Mouse (Mus musculus): ENCODE measurements around the gene Dnah6. TPM values are rescaled to one million over a fixed set of nuclear protein-coding genes. Genes with fewer than 3 reads are reported as not detected.

Dnah6 gene
- total and polyA plus RNA-seq, 2 experiments: not detected

DNA sequence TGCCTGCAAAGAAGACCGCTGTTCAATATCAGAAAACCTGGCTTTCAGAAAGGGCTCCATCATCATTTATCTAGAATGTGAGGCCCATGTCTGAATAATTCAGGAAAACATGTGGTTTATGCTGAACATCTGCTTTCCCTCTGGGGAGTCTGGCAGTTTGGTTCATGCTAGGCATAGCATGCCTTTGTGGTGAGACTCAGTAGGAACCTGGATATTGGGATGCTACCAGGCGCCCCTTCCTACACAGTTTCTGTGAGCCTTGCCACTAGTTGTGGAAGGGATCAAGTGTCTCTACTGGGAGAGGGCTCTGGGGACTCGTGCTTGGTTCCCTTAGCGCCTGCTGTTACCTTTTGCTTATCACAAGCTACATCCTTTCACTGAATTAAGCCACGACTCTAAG is 37.2 kb downstream of the Dnah6 start:
- TF ChIP-seq CTCF (IDR thresholded peaks at IDR 0.05; ENCODE audit: low read depth, low read length) (no peak), POLR2A (IDR thresholded peaks at IDR 0.05; ENCODE audit: extremely low read depth, insufficient read depth, low read length) (no peak)
- Histone ChIP-seq H3K79me2 (ENCODE audit: control insufficient read depth, insufficient read depth, low read length) (no peaks in the 10 kb centered on the region), H3K27me3 (ENCODE audit: control insufficient read depth, insufficient read depth, low read length) (no peaks in the 10 kb centered on the region), H3K27ac (replicated peaks; ENCODE audit: insufficient read depth, low read depth, low read length) (no peak overlapping the region), H3K9ac (ENCODE audit: low read depth, low read length) (no peak overlapping the region), H3K4me1 (ENCODE audit: control insufficient read depth, insufficient read depth, low read length) (no peaks in the 10 kb centered on the region), H3K36me3 (ENCODE audit: control insufficient read depth, insufficient read depth, low read length) (no peaks in the 10 kb centered on the region), H3K4me3 (ENCODE audit: insufficient read depth, low read depth, low read length) (no peak overlapping the region)
- DNase-seq (ENCODE audit: extremely low read depth, low read depth, low spot score): no peak
- WGBS: 84% methylated on average over 5 of the region's 5 CpGs

DNA sequence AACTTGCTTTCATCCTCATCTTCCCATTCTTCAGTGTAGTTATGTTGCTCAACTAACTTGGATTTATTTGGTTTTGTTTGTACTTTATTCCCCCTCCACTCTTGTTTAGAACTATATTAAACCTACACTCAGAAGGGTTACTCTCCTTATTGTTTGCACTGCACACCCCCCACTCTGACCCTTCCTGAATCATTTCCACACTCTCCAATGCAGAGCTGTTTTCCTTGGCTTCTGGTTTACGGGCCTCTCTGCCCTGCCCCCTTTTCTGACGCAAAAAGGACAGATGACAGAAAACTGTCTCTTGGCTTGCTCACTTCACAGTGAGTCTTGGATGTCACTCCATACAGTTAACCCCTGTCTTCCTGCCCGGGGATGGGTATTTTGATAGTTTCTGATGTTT is 38.5 kb downstream of the Dnah6 start:
- TF ChIP-seq CTCF (IDR thresholded peaks at IDR 0.05; ENCODE audit: low read depth, low read length) (no peak), POLR2A (IDR thresholded peaks at IDR 0.05; ENCODE audit: extremely low read depth, insufficient read depth, low read length) (no peak)

DNA sequence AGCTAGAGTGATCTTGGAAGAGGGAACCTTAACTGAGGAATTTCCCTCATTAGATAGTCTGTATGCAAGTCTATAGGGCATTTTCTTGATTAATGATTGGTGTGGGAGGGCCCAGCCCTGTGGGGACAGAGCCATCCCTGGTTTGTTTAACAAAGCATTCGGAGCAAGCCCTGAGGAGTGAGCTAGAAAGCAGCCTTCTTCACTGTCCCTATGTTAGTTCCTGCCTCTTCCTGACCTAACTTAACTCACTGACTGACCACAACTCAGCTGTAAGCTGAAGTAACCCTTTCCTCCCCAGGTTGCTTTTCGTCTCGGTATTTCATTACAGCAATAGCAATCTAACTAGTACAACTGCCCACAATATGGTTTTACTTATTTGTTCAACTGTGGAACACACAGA is 39.0 kb downstream of the Dnah6 start:
- Histone ChIP-seq H3K36me3 (ENCODE audit: control insufficient read depth, insufficient read depth, low read length) (no peaks in the 10 kb centered on the region), H3K27me3 (ENCODE audit: control insufficient read depth, insufficient read depth, low read length) (no peaks in the 10 kb centered on the region), H3K4me1 (ENCODE audit: control insufficient read depth, insufficient read depth, low read length) (no peaks in the 10 kb centered on the region), H3K27ac (replicated peaks; ENCODE audit: insufficient read depth, low read depth, low read length) (no peak overlapping the region), H3K79me2 (ENCODE audit: control insufficient read depth, insufficient read depth, low read length) (no peaks in the 10 kb centered on the region), H3K4me3 (ENCODE audit: insufficient read depth, low read depth, low read length) (no peak overlapping the region), H3K9ac (ENCODE audit: low read depth, low read length) (no peak overlapping the region)
- 48% methylated on average over 3 of the region's 3 CpGs for WGBS
- TF ChIP-seq CTCF (IDR thresholded peaks at IDR 0.05; ENCODE audit: low read depth, low read length) (no peak), POLR2A (IDR thresholded peaks at IDR 0.05; ENCODE audit: extremely low read depth, insufficient read depth, low read length) (no peak)
- DNase-seq (ENCODE audit: extremely low read depth, low read depth, low spot score): no peak

More for the DNA sequence above, 38.5 kb downstream of the Dnah6 start:
- no peak overlapping the region for H3K27ac ChIP-seq (replicated peaks; ENCODE audit: insufficient read depth, low read depth, low read length)
- WGBS: 59% methylated on average over 3 of the region's 3 CpGs
- no peaks in the 10 kb centered on the region for H3K27me3 ChIP-seq (ENCODE audit: control insufficient read depth, insufficient read depth, low read length)
- no peaks in the 10 kb centered on the region for H3K4me1 ChIP-seq (ENCODE audit: control insufficient read depth, insufficient read depth, low read length)
- no peaks in the 10 kb centered on the region for H3K79me2 ChIP-seq (ENCODE audit: control insufficient read depth, insufficient read depth, low read length)
- H3K36me3 ChIP-seq (ENCODE audit: control insufficient read depth, insufficient read depth, low read length): no peaks in the 10 kb centered on the region
- no peak overlapping the region for H3K9ac ChIP-seq (ENCODE audit: low read depth, low read length)
- no peak for DNase-seq (ENCODE audit: extremely low read depth, low read depth, low spot score)
- H3K4me3 ChIP-seq (ENCODE audit: insufficient read depth, low read depth, low read length): no peak overlapping the region

DNA sequence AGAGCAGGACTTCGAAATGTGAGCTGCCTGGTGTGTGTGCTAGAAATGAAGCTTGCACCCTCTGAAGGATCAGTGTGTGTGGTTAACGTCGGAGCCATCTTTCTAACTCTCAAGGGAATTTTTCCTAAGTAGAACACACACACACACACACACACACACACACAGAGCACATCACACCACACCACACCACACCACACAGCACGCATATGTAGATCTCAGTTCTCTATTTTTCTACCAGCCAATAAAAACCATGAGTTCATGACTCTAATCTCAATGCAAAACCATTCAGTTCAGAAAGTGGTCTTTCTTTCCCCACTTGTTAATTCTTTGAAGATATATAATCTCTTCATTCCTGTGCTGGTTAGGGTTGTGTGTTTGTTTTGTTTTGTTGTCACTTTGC is 39.4 kb downstream of the Dnah6 start:
- no peak for DNase-seq (ENCODE audit: extremely low read depth, low read depth, low spot score)
- no peak overlapping the region for H3K27ac ChIP-seq (replicated peaks; ENCODE audit: insufficient read depth, low read depth, low read length)
- H3K4me3 ChIP-seq (ENCODE audit: insufficient read depth, low read depth, low read length): no peak overlapping the region
- no peaks in the 10 kb centered on the region for H3K36me3 ChIP-seq (ENCODE audit: control insufficient read depth, insufficient read depth, low read length)
- no peaks in the 10 kb centered on the region for H3K27me3 ChIP-seq (ENCODE audit: control insufficient read depth, insufficient read depth, low read length)
- TF ChIP-seq POLR2A (IDR thresholded peaks at IDR 0.05; ENCODE audit: extremely low read depth, insufficient read depth, low read length) (no peak), CTCF (IDR thresholded peaks at IDR 0.05; ENCODE audit: low read depth, low read length) (no peak)
- WGBS: 77% methylated on average over 4 of the region's 4 CpGs
- H3K4me1 ChIP-seq (ENCODE audit: control insufficient read depth, insufficient read depth, low read length): no peaks in the 10 kb centered on the region
- no peak overlapping the region for H3K9ac ChIP-seq (ENCODE audit: low read depth, low read length)
- no peaks in the 10 kb centered on the region for H3K79me2 ChIP-seq (ENCODE audit: control insufficient read depth, insufficient read depth, low read length)

DNA sequence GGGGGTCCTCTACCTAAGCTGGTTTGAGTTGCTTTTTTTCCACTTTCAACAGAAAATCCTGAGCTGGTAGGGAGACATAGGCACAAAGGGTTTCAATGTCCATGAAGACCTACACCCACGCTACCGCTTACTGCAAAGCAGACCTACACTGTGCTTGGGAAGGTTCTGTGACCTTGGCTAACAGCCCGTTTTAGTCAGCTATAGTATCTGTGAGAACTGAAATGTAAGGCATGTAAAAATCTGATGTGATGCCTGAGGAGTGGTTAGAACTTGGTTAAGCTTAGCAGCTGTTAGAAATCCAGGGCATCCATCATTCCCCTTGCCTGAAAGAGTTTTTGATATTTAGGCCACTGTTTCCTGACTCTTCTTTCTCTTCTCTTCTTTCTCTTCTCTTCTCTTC is 46.3 kb downstream of the Dnah6 start:
- DNase-seq (ENCODE audit: extremely low read depth, low read depth, low spot score): no peak
- no peak overlapping the region for H3K9ac ChIP-seq (ENCODE audit: low read depth, low read length)
- TF ChIP-seq CTCF (IDR thresholded peaks at IDR 0.05; ENCODE audit: low read depth, low read length) (no peak), POLR2A (IDR thresholded peaks at IDR 0.05; ENCODE audit: extremely low read depth, insufficient read depth, low read length) (no peak)
- no peaks in the 10 kb centered on the region for H3K4me1 ChIP-seq (ENCODE audit: control insufficient read depth, insufficient read depth, low read length)
- no peak overlapping the region for H3K27ac ChIP-seq (replicated peaks; ENCODE audit: insufficient read depth, low read depth, low read length)
- H3K27me3 ChIP-seq (ENCODE audit: control insufficient read depth, insufficient read depth, low read length): no peaks in the 10 kb centered on the region
- H3K4me3 ChIP-seq (ENCODE audit: insufficient read depth, low read depth, low read length): no peak overlapping the region
- whole genome bisulfite sequencing: 73% methylated on average over 3 of the region's 3 CpGs
- no peaks in the 10 kb centered on the region for H3K79me2 ChIP-seq (ENCODE audit: control insufficient read depth, insufficient read depth, low read length)
- no peaks in the 10 kb centered on the region for H3K36me3 ChIP-seq (ENCODE audit: control insufficient read depth, insufficient read depth, low read length)

DNA sequence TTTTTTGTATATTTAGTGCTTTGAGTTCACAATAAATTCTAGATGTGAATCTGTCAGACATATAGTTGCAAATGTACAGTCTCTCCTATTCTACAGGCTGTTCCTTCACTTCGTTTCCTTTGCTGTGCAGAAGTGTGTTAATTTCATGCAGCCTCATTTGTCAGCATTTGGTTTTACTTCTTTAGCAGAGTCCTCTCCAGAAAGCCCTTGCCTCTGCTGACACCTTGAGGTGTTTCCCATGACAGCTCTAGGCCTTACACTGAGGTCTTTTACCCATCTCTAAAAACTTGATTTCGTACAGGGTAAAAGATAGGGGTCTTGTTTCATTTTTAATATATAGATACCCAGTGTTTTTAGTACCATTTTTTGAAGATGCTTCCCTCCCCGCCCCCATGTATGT is 54.2 kb downstream of the Dnah6 start:
- Histone ChIP-seq H3K4me1 (ENCODE audit: control insufficient read depth, insufficient read depth, low read length) (no peaks in the 10 kb centered on the region), H3K27ac (replicated peaks; ENCODE audit: insufficient read depth, low read depth, low read length) (no peak overlapping the region), H3K79me2 (ENCODE audit: control insufficient read depth, insufficient read depth, low read length) (no peaks in the 10 kb centered on the region), H3K27me3 (ENCODE audit: control insufficient read depth, insufficient read depth, low read length) (no peaks in the 10 kb centered on the region), H3K9ac (ENCODE audit: low read depth, low read length) (no peak overlapping the region), H3K4me3 (ENCODE audit: insufficient read depth, low read depth, low read length) (no peak overlapping the region), H3K36me3 (ENCODE audit: control insufficient read depth, insufficient read depth, low read length) (no peaks in the 10 kb centered on the region)
- no peak for TF ChIP-seq CTCF (IDR thresholded peaks at IDR 0.05; ENCODE audit: low read depth, low read length)
- no peak for TF ChIP-seq POLR2A (IDR thresholded peaks at IDR 0.05; ENCODE audit: extremely low read depth, insufficient read depth, low read length)
- WGBS: 70% methylated on average over 3 of the region's 3 CpGs
- DNase-seq (ENCODE audit: extremely low read depth, low read depth, low spot score): no peak
